Mouse (Mus musculus) limb, embryonic 15.5 days (tissue): ENCODE results near the gene Gm9507. TPM values are rescaled to one million over a fixed set of nuclear protein-coding genes. Genes with fewer than 3 reads are reported as not detected.
"Not testable (repeated sequence)": the region's sequence is repeated elsewhere in the genome, so short reads cannot be mapped to it uniquely, and the experiment has no call there.

Experiments
- ATAC-seq: fragments of 200-750 bp; cut with Nextera tagmentation; 2 replicates; pipeline ENCODE4 v1.8.0; 2017; ENCODE audit warnings: low read depth, moderate TSS enrichment; ENCODE audit not compliant: insufficient number of reproducible peaks, low FRiP score, low TSS enrichment
- H3K27ac ChIP-seq: fragments of 300-500 bp; sonication (generic); 2 replicates; pipeline ENCODE4 v1.5.1; 2015; ENCODE audit warnings: moderate library complexity, mild to moderate bottlenecking, inconsistent platforms
- H3K27me3 ChIP-seq: fragments of 300-500 bp; sonication (generic); 2 replicates; pipeline ENCODE4 v1.6.1; 2015; ENCODE audit warnings: inconsistent platforms
- H3K36me3 ChIP-seq: fragments of 300-500 bp; sonication (generic); 2 replicates; pipeline ENCODE4 v1.6.1; 2015; ENCODE audit warnings: inconsistent platforms
- H3K4me1 ChIP-seq: fragments of 300-500 bp; sonication (generic); 2 replicates; pipeline ENCODE4 v1.6.1; 2015; ENCODE audit warnings: inconsistent platforms
- H3K4me2 ChIP-seq: fragments of 300-500 bp; sonication (generic); 2 replicates; pipeline ENCODE4 v1.6.1; 2015; ENCODE audit warnings: mild to moderate bottlenecking, inconsistent platforms
- H3K4me3 ChIP-seq: fragments of 300-500 bp; sonication (generic); 2 replicates; pipeline ENCODE4 v1.5.1; 2015; ENCODE audit warnings: mild to moderate bottlenecking, inconsistent platforms
- H3K9ac ChIP-seq: fragments of 300-500 bp; sonication (generic); 2 replicates; pipeline ENCODE4 v1.6.1; 2015; ENCODE audit warnings: inconsistent platforms
- H3K9me3 ChIP-seq: fragments of 300-500 bp; sonication (generic); 2 replicates; pipeline ENCODE4 v1.6.1; 2016; ENCODE audit warnings: inconsistent platforms
- WGBS: fragments of 180-500 bp; shearing (Covaris S2); methylation state at CpG from one replicate; pipeline ENCODE4 v1.1.7; 2015; 5-methylcytosine and 5-hydroxymethylcytosine counted together
- polyA plus RNA-seq: library from polyadenylated mRNA; unstranded; fragments of >200 nt; fragmentation: Nextera tagmentation; extraction: Ambion mirVana; gene quantifications from 2 replicates; pipeline ENCODE4 v1.2.1, GENCODE M21; 2015

Gm9507 gene
- polyA plus RNA-seq, 1 experiment from 2014 or later, result not detected

GRCm38 (mm10) chr10:77798921-77799508 lies 12.6 kb downstream of the Gm9507 start, which contains the start of gene Gm19668:
Gene Gm19668, minus strand, starts transcription at chr10:77799133.
- no peak for ATAC-seq
- no peaks in the 10 kb centered on the region for H3K36me3 ChIP-seq
- H3K9me3 ChIP-seq, result no peaks in the 10 kb centered on the region
- H3K4me1 ChIP-seq, result no peaks in the 10 kb centered on the region
- H3K4me3 ChIP-seq, result no peak within 1 kb of the TSS
- 42% methylated on average over 8 of the region's 8 CpGs for WGBS
- H3K4me2 ChIP-seq, result no peak within 1 kb of the TSS
- H3K27ac ChIP-seq, result no peak within 1 kb of the TSS
- no peaks in the 10 kb centered on the region for H3K27me3 ChIP-seq
- no peak within 1 kb of the TSS for H3K9ac ChIP-seq

DNA sequence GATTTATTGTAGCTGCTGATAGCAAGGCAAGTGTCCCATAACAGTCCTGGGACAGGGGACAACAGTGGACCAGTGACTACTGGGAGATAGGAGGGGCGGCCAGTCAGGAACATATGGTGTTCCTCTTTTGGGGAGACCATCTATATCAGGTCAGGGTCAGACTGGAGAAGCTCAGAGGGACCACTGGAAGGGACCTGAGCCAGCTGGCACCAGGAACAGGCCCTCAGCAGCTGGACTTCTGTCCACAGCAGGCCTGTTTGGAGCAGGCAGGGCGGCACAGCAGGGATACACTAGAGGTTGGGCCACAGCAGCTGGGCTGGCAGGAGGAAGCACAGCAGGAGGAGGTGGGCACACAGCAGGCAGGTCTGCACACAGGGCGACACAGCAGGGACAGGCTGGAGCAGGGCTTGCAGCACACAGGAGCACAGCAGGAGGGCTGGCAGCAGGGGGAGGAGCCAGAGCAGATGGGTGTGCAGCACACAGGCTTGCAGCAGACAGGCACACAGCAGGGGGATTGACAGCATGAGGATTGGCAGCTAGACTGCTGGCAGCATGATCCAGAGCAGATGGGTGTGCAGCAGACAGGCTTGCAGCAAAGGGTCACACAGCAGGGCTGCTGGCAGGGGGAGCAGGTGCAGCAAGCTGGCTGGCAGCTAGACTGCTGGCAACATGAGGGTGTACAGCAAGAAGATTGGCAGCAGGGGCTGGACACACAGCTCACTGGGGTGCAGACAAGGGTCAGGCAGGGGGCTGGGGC lies 13.3 kb downstream of the Gm9507 start:
- not testable (repeated sequence) for H3K27ac ChIP-seq, H3K9me3 ChIP-seq, ATAC-seq, H3K9ac ChIP-seq, H3K4me1 ChIP-seq, H3K36me3 ChIP-seq, H3K4me2 ChIP-seq, H3K4me3 ChIP-seq, H3K27me3 ChIP-seq
- 43% methylated on average over 3 of the region's 3 CpGs for WGBS

GRCm38 (mm10) chr10:77797677-77798076 lies 14.0 kb downstream of the Gm9507 start:
- no peak overlapping the region for H3K9ac ChIP-seq
- no peak for ATAC-seq
- H3K9me3 ChIP-seq, result no peaks in the 10 kb centered on the region
- H3K27me3 ChIP-seq, result no peaks in the 10 kb centered on the region
- WGBS, result 19% methylated on average over 3 of the region's 3 CpGs
- no peaks in the 10 kb centered on the region for H3K36me3 ChIP-seq
- H3K4me1 ChIP-seq, result no peaks in the 10 kb centered on the region
- no peak overlapping the region for H3K4me2 ChIP-seq
- no peak overlapping the region for H3K4me3 ChIP-seq
- H3K27ac ChIP-seq, result no peak overlapping the region

GRCm38 (mm10) chr10:77794976-77795375 lies 16.7 kb downstream of the Gm9507 start, which contains the start of gene Gm9639:
Gene Gm9639, minus strand, starts transcription at chr10:77795076.
- Histone ChIP-seq H3K9me3 (no peaks in the 10 kb centered on the region), H3K36me3 (no peaks in the 10 kb centered on the region), H3K4me2 (no peak within 1 kb of the TSS), H3K4me1 (no peaks in the 10 kb centered on the region), H3K9ac (no peak within 1 kb of the TSS), H3K4me3 (no peak within 1 kb of the TSS), H3K27me3 (no peaks in the 10 kb centered on the region), H3K27ac (no peak within 1 kb of the TSS)
- WGBS, result 53% methylated on average over 2 of the region's 2 CpGs
- no peak for ATAC-seq

- no peak for ATAC-seq
- H3K4me3 ChIP-seq, result no peak overlapping the region
- 79% methylated on average over 2 of the region's 2 CpGs for WGBS
Measured at GRCm38 (mm10) chr10:77788621-77789020, 23.0 kb downstream of the Gm9507 start.

DNA sequence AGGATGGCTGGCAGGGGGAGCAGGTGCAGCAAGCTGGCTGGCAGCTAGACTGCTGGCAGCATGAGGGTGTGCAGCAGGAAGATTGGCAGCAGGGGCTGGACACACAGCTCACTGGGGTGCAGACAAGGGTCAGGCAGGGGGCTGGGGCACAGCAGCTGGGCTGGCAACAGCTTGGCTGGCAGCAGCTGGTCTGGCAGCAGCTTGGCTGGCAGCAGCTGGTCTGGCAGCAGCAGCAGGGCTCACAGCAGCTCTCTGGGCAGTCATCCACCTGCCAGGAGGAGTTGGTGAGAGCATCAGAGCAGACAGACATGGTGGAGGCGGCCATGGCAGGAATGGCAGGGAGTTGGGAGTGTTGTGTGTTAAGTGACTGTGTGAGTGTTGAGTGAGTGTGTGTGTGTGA lies 23.8 kb downstream of the Gm9507 start, which contains the start of gene Gm7137:
Gene Gm7137 (minus strand): TSS at position 325 of the 400 bp plus-strand sequence.
- WGBS, result 33% methylated on average over 1 of the region's 1 CpGs
- not testable (repeated sequence) for H3K4me2 ChIP-seq, H3K9me3 ChIP-seq, H3K36me3 ChIP-seq, H3K4me3 ChIP-seq, H3K4me1 ChIP-seq, H3K9ac ChIP-seq, ATAC-seq, H3K27me3 ChIP-seq, H3K27ac ChIP-seq

More at GRCm38 (mm10) chr10:77788621-77789020, 23.0 kb downstream of the Gm9507 start:
- Histone ChIP-seq H3K9ac (no peak overlapping the region), H3K27me3 (no peaks in the 10 kb centered on the region), H3K4me2 (no peak overlapping the region), H3K9me3 (no peaks in the 10 kb centered on the region), H3K36me3 (no peaks in the 10 kb centered on the region), H3K4me1 (no peaks in the 10 kb centered on the region), H3K27ac (no peak overlapping the region)

GRCm38 (mm10) chr10:77783396-77783795 lies 28.2 kb downstream of the Gm9507 start:
- H3K36me3 ChIP-seq, H3K27me3 ChIP-seq, H3K4me2 ChIP-seq, H3K9ac ChIP-seq, H3K4me3 ChIP-seq, H3K4me1 ChIP-seq, H3K9me3 ChIP-seq, H3K27ac ChIP-seq, ATAC-seq: not testable (repeated sequence)
- 95% methylated on average over 3 of the region's 3 CpGs for WGBS

DNA sequence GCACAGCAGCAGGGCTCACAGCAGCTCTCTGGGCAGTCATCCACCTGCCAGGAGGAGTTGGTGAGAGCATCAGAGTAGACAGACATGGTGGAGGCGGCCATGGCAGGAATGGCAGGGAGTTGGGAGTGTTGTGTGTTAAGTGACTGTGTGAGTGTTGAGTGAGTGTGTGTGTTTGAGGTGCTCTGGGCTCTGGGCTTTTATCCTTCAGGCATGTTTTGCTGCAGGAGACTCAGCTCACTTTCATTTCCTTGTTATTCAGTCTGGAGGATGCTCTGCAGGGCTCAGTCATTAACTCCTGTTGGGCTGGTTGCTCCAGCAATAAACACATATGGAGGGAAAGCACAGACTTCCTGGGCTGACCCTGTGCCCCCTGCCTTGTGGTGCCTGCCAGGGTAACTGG lies 29.2 kb downstream of the Gm9507 start, which contains the start of gene Gm3250:
Gene Gm3250 (minus strand): TSS at position 101 of the 400 bp plus-strand sequence.
- not testable (repeated sequence) for H3K9me3 ChIP-seq, H3K4me2 ChIP-seq, H3K36me3 ChIP-seq, H3K9ac ChIP-seq, H3K4me1 ChIP-seq, H3K4me3 ChIP-seq, ATAC-seq, H3K27me3 ChIP-seq, H3K27ac ChIP-seq
- 83% methylated on average over 1 of the region's 1 CpGs for WGBS

GRCm38 (mm10) chr10:77776844-77777243 lies 34.8 kb downstream of the Gm9507 start, which contains the start of gene Gm7138:
Gene Gm7138, minus strand, starts transcription at chr10:77776944.
- not testable (repeated sequence) for H3K4me2 ChIP-seq, H3K4me1 ChIP-seq, H3K4me3 ChIP-seq, ATAC-seq, H3K36me3 ChIP-seq, H3K9me3 ChIP-seq, H3K27me3 ChIP-seq, H3K27ac ChIP-seq, H3K9ac ChIP-seq
- WGBS, result 67% methylated on average over 1 of the region's 1 CpGs

GRCm38 (mm10) chr10:77772142-77772541 lies 39.5 kb downstream of the Gm9507 start:
- H3K27ac ChIP-seq, ATAC-seq, H3K27me3 ChIP-seq, H3K9ac ChIP-seq, H3K9me3 ChIP-seq, H3K4me1 ChIP-seq, H3K36me3 ChIP-seq, H3K4me3 ChIP-seq, H3K4me2 ChIP-seq: not testable (repeated sequence)
- WGBS, result 76% methylated on average over 2 of the region's 3 CpGs

GRCm38 (mm10) chr10:77771225-77771624 lies 40.4 kb downstream of the Gm9507 start, which contains the start of gene Gm3238:
Gene Gm3238, minus strand, starts transcription at chr10:77771325.
- not testable (repeated sequence) for H3K9ac ChIP-seq, H3K27me3 ChIP-seq, H3K4me1 ChIP-seq, ATAC-seq, H3K27ac ChIP-seq, H3K9me3 ChIP-seq, H3K4me3 ChIP-seq, H3K4me2 ChIP-seq, H3K36me3 ChIP-seq
- 55% methylated on average over 1 of the region's 1 CpGs for WGBS

DNA sequence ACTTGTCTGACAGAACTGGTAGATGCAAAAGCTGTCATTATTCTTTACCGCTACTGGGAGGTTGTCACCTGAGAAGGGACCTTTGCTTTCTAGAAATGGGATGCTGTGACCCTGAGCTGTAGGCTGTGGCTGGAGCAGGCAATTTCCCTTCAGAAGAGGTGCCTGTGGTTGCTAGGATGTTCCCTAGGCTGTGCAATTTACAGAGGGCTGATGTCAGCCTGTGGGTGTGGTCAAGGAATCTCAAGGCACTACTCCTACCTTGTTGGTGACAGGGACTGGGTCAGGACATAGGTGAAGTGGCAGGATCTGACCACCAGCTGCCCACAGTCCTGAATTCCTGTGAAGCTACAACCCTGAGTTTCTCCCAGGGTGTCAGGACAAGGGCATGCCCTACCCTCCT lies 41.9 kb downstream of the Gm9507 start:
- no peaks in the 10 kb centered on the region for H3K27me3 ChIP-seq
- WGBS, result 63% methylated on average over 1 of the region's 1 CpGs
- H3K4me1 ChIP-seq, result no peaks in the 10 kb centered on the region
- no peak overlapping the region for H3K27ac ChIP-seq
- H3K9me3 ChIP-seq, result no peaks in the 10 kb centered on the region
- H3K4me3 ChIP-seq, result no peak overlapping the region
- no peak overlapping the region for H3K9ac ChIP-seq
- no peak for ATAC-seq
- H3K4me2 ChIP-seq, result no peak overlapping the region
- H3K36me3 ChIP-seq, result no peaks in the 10 kb centered on the region
